Mouse (Mus musculus): Measurements from ENCODE around the gene Rfx8. TPM values are rescaled to one million over a fixed set of nuclear protein-coding genes. Genes with fewer than 3 reads are reported as not detected.

The Rfx8 gene
- polyA plus RNA-seq (2014; fragmentation: Illumina TruSeq; extraction: RNeasy Lipid Tissue Mini Kit (QIAGEN cat#74804); ENCODE audit: low read depth, low replicate concordance), result 1.6 TPM

DNA sequence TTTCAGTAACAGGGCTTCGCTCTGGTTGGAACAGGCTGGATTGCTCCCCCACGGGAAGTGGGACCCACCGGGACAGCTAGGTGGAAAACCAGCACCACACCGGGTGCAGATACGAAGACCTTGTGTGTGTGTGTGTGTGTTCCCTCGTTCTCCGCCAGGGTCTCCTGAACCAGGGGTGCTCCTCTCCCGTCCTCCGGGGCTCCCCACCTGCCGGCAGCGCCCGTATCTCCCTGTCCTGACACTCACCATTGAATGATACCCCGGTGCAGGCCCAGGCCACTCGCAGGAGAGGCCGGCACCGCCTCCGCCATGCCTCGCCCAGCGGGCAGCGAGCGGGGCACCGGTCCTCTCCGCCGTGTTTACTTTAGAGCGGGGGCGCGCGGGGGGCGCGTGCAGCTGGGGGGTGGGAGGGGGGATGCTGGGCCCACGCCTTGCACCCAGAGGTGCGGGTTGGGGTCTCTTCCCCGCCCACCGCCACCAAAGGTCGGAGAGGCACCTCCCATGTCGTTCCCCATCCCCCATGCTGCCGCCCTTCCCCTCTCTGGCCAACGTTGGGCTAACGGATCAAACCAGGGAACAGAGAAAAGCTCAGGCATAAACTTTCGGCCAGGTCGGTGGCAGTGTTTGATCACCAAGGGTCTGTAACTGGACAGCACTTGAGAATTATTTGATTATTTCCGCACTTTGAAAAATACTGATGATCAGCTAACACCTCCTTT is at the start of gene Rfx8:
TSS of gene Rfx8 (minus strand) at position 366 of the 719 bp plus-strand sequence.

GRCm38 (mm10) chr1:39651241-39651548 is 69.6 kb downstream of the Rfx8 start, which contains the start of gene Creg2:
Gene Creg2 (minus strand): TSS chr1:39651474.

Other genes starting within 250 kb of the Rfx8 start
- 82.2 TPM for gene Tbc1d8, start 242.2 kb downstream of the Rfx8 start, polyA plus RNA-seq (2014; fragmentation: Illumina TruSeq; extraction: RNeasy Lipid Tissue Mini Kit (QIAGEN cat#74804); ENCODE audit: low read depth, low replicate concordance)
- 16.3 TPM for gene Cnot11, start 186.0 kb downstream of the Rfx8 start, polyA plus RNA-seq (2014; fragmentation: Illumina TruSeq; extraction: RNeasy Lipid Tissue Mini Kit (QIAGEN cat#74804); ENCODE audit: low read depth, low replicate concordance)
- 339 TPM for gene Rnf149, start 143.6 kb downstream of the Rfx8 start, polyA plus RNA-seq (2014; fragmentation: Illumina TruSeq; extraction: RNeasy Lipid Tissue Mini Kit (QIAGEN cat#74804); ENCODE audit: low read depth, low replicate concordance)
- gene Creg2, start 69.5 kb downstream of the Rfx8 start, polyA plus RNA-seq (2014; fragmentation: Illumina TruSeq; extraction: RNeasy Lipid Tissue Mini Kit (QIAGEN cat#74804); ENCODE audit: low read depth, low replicate concordance), result 4.5 TPM
- gene Gm3646, start 84.3 kb upstream of the Rfx8 start, polyA plus RNA-seq (2014; fragmentation: Illumina TruSeq; extraction: RNeasy Lipid Tissue Mini Kit (QIAGEN cat#74804); ENCODE audit: low read depth, low replicate concordance), result not detected
- gene Map4k4, start 179.9 kb upstream of the Rfx8 start, polyA plus RNA-seq (2014; fragmentation: Illumina TruSeq; extraction: RNeasy Lipid Tissue Mini Kit (QIAGEN cat#74804); ENCODE audit: low read depth, low replicate concordance), result 64.1 TPM